Mouse (Mus musculus) heart, embryonic 10.5 days (tissue): ENCODE data around the gene Nat14. TPM values are rescaled to one million over a fixed set of nuclear protein-coding genes. Genes with fewer than 3 reads are reported as not detected.
A peak's percentile ranks its signal among the peaks of the same experiment; 100 is the strongest.

Experiments
- DNase-seq: peaks from one replicate; pipeline ENCODE4 v3.0.0-alpha.2; 2017; ENCODE audit warnings: low spot score
- H3K27ac ChIP-seq: fragments of 300-500 bp; sonication (generic); 2 replicates; pipeline ENCODE4 v1.5.1; 2016; ENCODE audit warnings: mild to moderate bottlenecking
- H3K27me3 ChIP-seq: fragments of 300-500 bp; sonication (generic); 2 replicates; pipeline ENCODE4 v1.6.1; 2016; ENCODE audit warnings: mild to moderate bottlenecking; ENCODE audit not compliant: poor library complexity, insufficient read depth, severe bottlenecking
- H3K36me3 ChIP-seq: fragments of 300-500 bp; sonication (generic); 2 replicates; pipeline ENCODE4 v1.6.1; 2016; ENCODE audit warnings: mild to moderate bottlenecking, moderate library complexity
- H3K4me1 ChIP-seq: fragments of 300-500 bp; sonication (generic); 2 replicates; pipeline ENCODE4 v1.6.1; 2016; ENCODE audit warnings: mild to moderate bottlenecking
- H3K4me3 ChIP-seq: fragments of 300-500 bp; sonication (generic); 2 replicates; pipeline ENCODE4 v1.5.1; 2016; ENCODE audit warnings: mild to moderate bottlenecking, moderate library complexity
- H3K9me3 ChIP-seq: fragments of 300-500 bp; sonication (generic); 2 replicates; pipeline ENCODE4 v1.6.1; 2016; ENCODE audit warnings: mild to moderate bottlenecking, moderate library complexity
- WGBS: fragments of 180-500 bp; shearing (Covaris S2); methylation state at CpG from one replicate; pipeline ENCODE4 v1.1.7; 2016; 5-methylcytosine and 5-hydroxymethylcytosine counted together
- polyA plus RNA-seq: library from polyadenylated mRNA; unstranded; fragments of >200 nt; fragmentation: Nextera tagmentation; extraction: Ambion mirVana; gene quantifications from 2 replicates; pipeline ENCODE4 v1.2.1, GENCODE M21; 2016

Gene Nat14
- polyA plus RNA-seq, 1 experiment from 2014 or later: 5.5 TPM

GRCm38 (mm10) chr7:4906466-4906950, 15.3 kb upstream of the Nat14 start, which contains the start of gene Gm36210:
Gene Gm36210, minus strand, starts transcription at chr7:4906516.
- DNase-seq: no peak
- H3K27me3 ChIP-seq: no peaks in the 10 kb centered on the region; the same call in 1 of the 2 replicates
- 54% methylated on average over 10 of the region's 10 CpGs for WGBS

DNA sequence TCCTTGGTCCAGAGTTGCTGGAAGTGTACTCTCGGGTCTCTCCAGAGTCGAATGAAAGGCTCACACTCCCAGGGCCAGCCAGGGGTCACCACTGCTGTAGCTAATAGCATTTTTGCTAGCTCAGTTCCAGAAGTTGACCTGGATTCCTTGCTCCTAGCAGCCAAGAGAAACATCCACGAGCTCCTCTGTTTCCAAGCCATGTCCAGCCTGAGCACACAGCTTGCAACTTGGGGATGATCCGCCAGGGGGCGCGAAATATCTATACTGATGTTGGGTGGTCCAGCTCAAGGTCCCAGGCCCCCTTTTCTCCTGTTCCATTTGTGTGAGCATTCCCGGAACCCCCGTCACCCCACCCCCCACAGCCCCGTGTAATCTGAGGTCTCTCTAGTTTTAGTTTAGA, 10.3 kb upstream of the Nat14 start:
- Histone ChIP-seq H3K9me3 (no peaks in the 10 kb centered on the region), H3K4me1 (peaks cover 9% of the 10 kb centered on the region), H3K27me3 (no peaks in the 10 kb centered on the region; the same call in 1 of the 2 replicates), H3K36me3 (no peaks in the 10 kb centered on the region), H3K27ac (no peak overlapping the region), H3K4me3 (no peak overlapping the region)
- 36% methylated on average over 9 of the region's 9 CpGs for WGBS
- no peak for DNase-seq

More at GRCm38 (mm10) chr7:4906466-4906950, 15.3 kb upstream of the Nat14 start, which contains the start of gene Gm36210:
- Histone ChIP-seq H3K36me3 (no peaks in the 10 kb centered on the region), H3K27ac (no peak within 1 kb of the TSS), H3K4me1 (no peaks in the 10 kb centered on the region), H3K9me3 (no peaks in the 10 kb centered on the region), H3K4me3 (no peak within 1 kb of the TSS)

GRCm38 (mm10) chr7:4912248-4912647, 9.6 kb upstream of the Nat14 start:
- 56% methylated on average over 5 of the region's 5 CpGs for WGBS
- no peaks in the 10 kb centered on the region for H3K27me3 ChIP-seq
- no peak overlapping the region for H3K4me3 ChIP-seq
- peaks cover under 1% of the 10 kb centered on the region; the same call in 1 of the 2 replicates for H3K36me3 ChIP-seq
- H3K27ac ChIP-seq: no peak overlapping the region
- H3K9me3 ChIP-seq: no peaks in the 10 kb centered on the region
- H3K4me1 ChIP-seq: peaks cover 14% of the 10 kb centered on the region
- no peak for DNase-seq

GRCm38 (mm10) chr7:4915007-4915665, 6.7 kb upstream of the Nat14 start, which contains the start of gene Zfp628:
Gene Zfp628, plus strand, starts transcription at chr7:4915217.
- Histone ChIP-seq H3K27me3 (no peaks in the 10 kb centered on the region), H3K27ac (peak within 1 kb of the TSS; percentile 99), H3K36me3 (peaks cover 29% of the 10 kb centered on the region), H3K4me1 (peaks cover 22% of the 10 kb centered on the region), H3K4me3 (peak within 1 kb of the TSS; percentile 80), H3K9me3 (no peaks in the 10 kb centered on the region)
- under 1% methylated on average over 56 of the region's 56 CpGs for WGBS
- DNase-seq: peak; percentile 95

- H3K27me3 ChIP-seq: no peaks in the 10 kb centered on the region
- WGBS: 28% methylated on average over 14 of the region's 14 CpGs
- DNase-seq: no peak
- H3K36me3 ChIP-seq: peaks cover 36% of the 10 kb centered on the region
- H3K27ac ChIP-seq: peak overlapping the region; percentile 99
- H3K9me3 ChIP-seq: no peaks in the 10 kb centered on the region
- peaks cover 28% of the 10 kb centered on the region for H3K4me1 ChIP-seq
- H3K4me3 ChIP-seq: peak overlapping the region; percentile 80
Measured at GRCm38 (mm10) chr7:4915669-4916416, 6.0 kb upstream of the Nat14 start.

DNA sequence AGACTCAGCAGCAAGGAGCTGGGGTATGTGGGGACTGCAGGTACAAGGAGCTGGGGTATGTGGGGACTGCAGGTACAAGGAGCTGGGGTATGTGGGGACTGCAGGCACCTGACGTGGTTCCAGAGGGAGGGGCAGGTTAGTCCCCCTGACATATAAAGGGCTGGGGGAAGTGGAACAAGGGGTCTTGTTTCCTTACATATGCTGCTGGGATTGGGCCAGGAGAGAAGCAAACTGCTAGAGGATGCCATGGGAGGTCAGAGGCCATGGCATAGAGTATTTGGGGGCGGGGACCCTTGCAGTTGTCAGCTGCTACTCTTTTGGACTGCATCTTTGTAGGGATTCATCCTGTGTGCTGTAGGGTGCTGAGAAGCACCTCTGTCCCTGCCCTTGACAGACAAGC, 4.3 kb upstream of the Nat14 start:
- Histone ChIP-seq H3K4me3 (no peak overlapping the region), H3K4me1 (peaks cover 44% of the 10 kb centered on the region), H3K9me3 (no peaks in the 10 kb centered on the region), H3K36me3 (peaks cover 39% of the 10 kb centered on the region), H3K27ac (no peak overlapping the region), H3K27me3 (no peaks in the 10 kb centered on the region)
- DNase-seq: no peak
- 86% methylated on average over 2 of the region's 2 CpGs for whole genome bisulfite sequencing

GRCm38 (mm10) chr7:4918681-4919080, 3.1 kb upstream of the Nat14 start:
- H3K4me3 ChIP-seq: no peak overlapping the region
- no peaks in the 10 kb centered on the region for H3K9me3 ChIP-seq
- H3K27ac ChIP-seq: no peak overlapping the region
- H3K36me3 ChIP-seq: peaks cover 39% of the 10 kb centered on the region
- WGBS: 89% methylated on average over 15 of the region's 15 CpGs
- H3K4me1 ChIP-seq: peaks cover 56% of the 10 kb centered on the region
- no peak for DNase-seq
- H3K27me3 ChIP-seq: no peaks in the 10 kb centered on the region

DNA sequence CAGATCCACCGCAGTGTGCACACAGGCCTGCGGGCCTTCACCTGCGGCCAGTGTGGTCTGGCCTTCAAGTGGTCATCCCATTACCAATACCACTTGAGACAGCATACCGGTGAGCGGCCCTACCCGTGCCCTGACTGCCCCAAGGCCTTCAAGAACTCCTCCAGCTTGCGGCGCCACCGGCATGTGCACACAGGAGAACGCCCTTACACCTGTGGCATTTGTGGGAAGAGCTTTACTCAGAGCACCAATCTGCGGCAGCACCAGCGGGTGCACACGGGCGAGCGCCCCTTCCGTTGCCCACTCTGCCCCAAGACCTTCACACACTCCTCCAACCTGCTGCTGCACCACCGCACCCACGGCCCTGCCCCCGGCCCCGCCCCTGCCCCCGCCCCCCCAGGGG, 2.7 kb upstream of the Nat14 start:
- no peaks in the 10 kb centered on the region for H3K9me3 ChIP-seq
- no peak overlapping the region for H3K27ac ChIP-seq
- H3K4me1 ChIP-seq: peaks cover 60% of the 10 kb centered on the region
- no peak overlapping the region for H3K4me3 ChIP-seq
- WGBS: 84% methylated on average over 21 of the region's 21 CpGs
- no peak for DNase-seq
- H3K36me3 ChIP-seq: peaks cover 39% of the 10 kb centered on the region
- H3K27me3 ChIP-seq: no peaks in the 10 kb centered on the region

- H3K4me1 ChIP-seq: peaks cover 69% of the 10 kb centered on the region
- no peak for DNase-seq
- H3K36me3 ChIP-seq: peaks cover 39% of the 10 kb centered on the region
- no peaks in the 10 kb centered on the region for H3K27me3 ChIP-seq
- 0 out of 2 replicates have a peak overlapping the region, but pooled peaks have one; percentile 1 for H3K27ac ChIP-seq
- H3K4me3 ChIP-seq: no peak overlapping the region
- 88% methylated on average over 21 of the region's 21 CpGs for WGBS
- H3K9me3 ChIP-seq: no peaks in the 10 kb centered on the region
Measured at GRCm38 (mm10) chr7:4919971-4920370, 1.9 kb upstream of the Nat14 start.

DNA sequence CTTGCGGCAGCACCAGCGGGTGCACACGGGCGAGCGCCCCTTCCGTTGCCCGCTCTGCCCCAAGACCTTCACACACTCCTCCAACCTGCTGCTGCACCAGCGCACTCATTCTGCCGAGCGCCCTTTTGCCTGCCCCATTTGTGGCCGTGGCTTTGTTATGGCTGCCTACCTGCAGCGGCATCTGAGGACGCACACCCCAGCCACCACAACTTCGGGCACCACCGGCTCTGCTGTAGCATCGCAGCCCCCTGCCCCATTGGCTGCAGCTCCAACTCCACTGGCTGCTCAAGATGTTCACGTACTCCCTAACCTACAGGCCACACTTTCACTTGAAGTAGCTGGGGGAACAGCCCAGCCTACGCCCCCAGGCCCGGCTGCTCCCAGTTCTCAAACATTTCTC, 1.3 kb upstream of the Nat14 start:
- Histone ChIP-seq H3K27me3 (no peaks in the 10 kb centered on the region), H3K4me1 (peaks cover 74% of the 10 kb centered on the region), H3K9me3 (no peaks in the 10 kb centered on the region), H3K36me3 (peaks cover 39% of the 10 kb centered on the region), H3K4me3 (0 out of 2 replicates have a peak overlapping the region, but pooled peaks have one; percentile 59), H3K27ac (peak overlapping the region; percentile 83)
- WGBS: 93% methylated on average over 19 of the region's 19 CpGs
- DNase-seq: no peak

DNA sequence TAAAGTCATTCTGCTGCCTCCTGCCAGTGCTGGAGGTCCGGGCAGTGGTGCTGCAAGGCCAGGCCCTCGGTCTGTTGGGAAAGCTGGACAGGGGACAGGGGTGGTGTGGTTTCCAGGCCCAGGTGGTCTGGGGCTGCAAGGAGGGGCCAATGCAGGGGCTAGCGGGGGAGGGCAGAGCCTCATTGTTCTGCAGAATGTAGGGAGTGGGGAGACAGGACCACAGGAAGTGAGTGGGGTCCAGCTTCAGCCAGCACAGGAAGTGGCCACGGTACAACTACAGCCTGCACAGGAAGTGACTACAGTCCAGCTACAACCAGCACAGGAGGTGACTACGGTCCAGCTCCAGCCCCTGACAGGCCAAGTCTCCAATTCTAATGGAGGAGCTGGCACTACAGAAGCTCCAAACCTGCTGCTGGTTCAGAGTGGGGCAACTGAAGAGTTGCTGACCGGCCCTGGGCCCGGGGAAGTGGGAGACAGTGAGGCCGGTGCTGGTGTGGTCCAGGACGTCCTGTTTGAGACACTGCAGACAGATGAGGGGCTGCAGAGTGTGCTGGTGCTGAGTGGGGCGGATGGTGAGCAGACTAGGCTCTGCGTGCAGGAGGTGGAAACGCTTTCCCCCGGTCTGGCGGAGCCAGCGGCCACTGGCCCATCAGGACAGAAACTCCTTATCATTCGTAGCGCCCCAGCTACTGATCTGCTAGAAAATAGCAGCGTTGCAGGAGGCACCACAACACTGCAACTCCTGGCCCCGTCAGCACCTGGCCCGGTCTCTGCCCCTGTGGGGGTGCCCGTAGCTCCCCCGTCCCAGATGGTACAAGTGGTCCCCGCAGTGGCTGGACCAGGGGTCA, 628 bp upstream of the Nat14 start:
- peak overlapping the region; percentile 83 for H3K27ac ChIP-seq
- no peak for DNase-seq
- 34% methylated on average over 23 of the region's 23 CpGs for WGBS
- peaks cover 76% of the 10 kb centered on the region for H3K4me1 ChIP-seq
- H3K36me3 ChIP-seq: peaks cover 39% of the 10 kb centered on the region
- peak overlapping the region; percentile 59 for H3K4me3 ChIP-seq
- H3K9me3 ChIP-seq: no peaks in the 10 kb centered on the region
- H3K27me3 ChIP-seq: no peaks in the 10 kb centered on the region

- peaks cover 36% of the 10 kb centered on the region for H3K36me3 ChIP-seq
- H3K4me3 ChIP-seq: peak overlapping the region; percentile 59
- peaks cover 81% of the 10 kb centered on the region for H3K4me1 ChIP-seq
- H3K9me3 ChIP-seq: no peaks in the 10 kb centered on the region
- WGBS: under 1% methylated on average over 14 of the region's 14 CpGs
- DNase-seq: peak; percentile 95
- H3K27ac ChIP-seq: peak overlapping the region; percentile 83
- H3K27me3 ChIP-seq: peaks cover 7% of the 10 kb centered on the region; the same call in 1 of the 2 replicates
Measured at GRCm38 (mm10) chr7:4922508-4922907, 680 bp downstream of the Nat14 start.
